Mouse (Mus musculus) heart, embryonic 11.5 days (tissue): Measurements from ENCODE around the gene Adk. TPM values are rescaled to one million over a fixed set of nuclear protein-coding genes. Genes with fewer than 3 reads are reported as not detected.

ENCODE experiments used
- ATAC-seq: fragments of 200-750 bp; cut with Nextera tagmentation; replicated peaks from 2 replicates; pipeline ENCODE4 v1.8.0; 2017; ENCODE audit warnings: moderate library complexity; ENCODE audit not compliant: insufficient number of reproducible peaks, low FRiP score, low TSS enrichment
- H3K27ac ChIP-seq: fragments of 300-500 bp; sonication (generic); 2 replicates; pipeline ENCODE4 v1.5.1; 2014; ENCODE audit warnings: mild to moderate bottlenecking, low read depth, low read length
- H3K27me3 ChIP-seq: fragments of 300-500 bp; sonication (generic); 2 replicates; pipeline ENCODE4 v1.6.1; 2014; ENCODE audit warnings: mild to moderate bottlenecking, low read length, mixed read lengths; ENCODE audit not compliant: control insufficient read depth, insufficient read depth
- H3K36me3 ChIP-seq: fragments of 300-500 bp; sonication (generic); 2 replicates; pipeline ENCODE4 v1.6.1; 2014; ENCODE audit warnings: mild to moderate bottlenecking, low read length, moderate library complexity, mixed read lengths; ENCODE audit not compliant: control insufficient read depth, insufficient read depth
- H3K4me1 ChIP-seq: fragments of 300-500 bp; sonication (generic); 2 replicates; pipeline ENCODE4 v1.6.1; 2014; ENCODE audit warnings: low read length; ENCODE audit not compliant: control insufficient read depth, insufficient read depth
- H3K4me2 ChIP-seq: fragments of 300-500 bp; sonication (generic); 2 replicates; pipeline ENCODE4 v1.6.1; 2014; ENCODE audit warnings: mild to moderate bottlenecking, moderate library complexity
- H3K4me3 ChIP-seq: fragments of 300-500 bp; sonication (generic); 2 replicates; pipeline ENCODE4 v1.5.1; 2014; ENCODE audit warnings: low read depth, low read length
- H3K9ac ChIP-seq: fragments of 300-500 bp; sonication (generic); 2 replicates; pipeline ENCODE4 v1.6.1; 2014; ENCODE audit warnings: mild to moderate bottlenecking, low read depth, low read length, moderate library complexity
- H3K9me3 ChIP-seq: fragments of 300-500 bp; sonication (generic); replicated peaks from 2 replicates; pipeline ENCODE4 v1.6.1; 2016; ENCODE audit warnings: low read length; ENCODE audit not compliant: control insufficient read depth
- WGBS: fragments of 180-500 bp; shearing (Covaris S2); extraction: QIAGEN DNeasy Blood & Tissue Kit; methylation state at CpG from one replicate; pipeline ENCODE4 v1.1.7; 2014; ENCODE audit not compliant: insufficient replicate concordance; 5-methylcytosine and 5-hydroxymethylcytosine counted together
- polyA plus RNA-seq: library from polyadenylated mRNA; unstranded; fragments of >200 nt; fragmentation: Nextera tagmentation; extraction: Ambion mirVana; gene quantifications from 2 replicates; pipeline ENCODE4 v1.2.1, GENCODE M21; 2014

Gene Adk
- polyA plus RNA-seq, 1 experiment from 2014 or later = 261 TPM

DNA sequence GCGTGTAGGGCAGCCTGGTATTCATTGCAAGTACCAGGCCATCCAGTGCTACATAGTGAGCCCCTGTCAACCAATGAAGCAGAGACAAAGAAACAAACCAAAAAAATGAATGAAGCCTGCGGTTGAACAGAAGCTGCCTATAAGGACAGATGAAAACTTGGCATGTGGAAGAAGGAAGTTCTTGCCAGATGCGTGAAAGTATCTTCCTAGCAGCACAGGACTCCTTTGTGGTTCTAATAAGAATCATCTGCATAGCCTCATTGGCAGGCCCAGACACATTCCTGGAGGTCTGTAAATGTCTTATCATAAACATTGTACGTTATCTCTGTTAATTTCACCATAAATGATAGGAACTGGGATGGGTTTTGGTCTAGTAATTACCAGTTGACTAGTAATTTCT lies 154.1 kb downstream of the Adk start:
- H3K36me3 ChIP-seq = no peaks in the 10 kb centered on the region
- no peaks in the 10 kb centered on the region for H3K9me3 ChIP-seq
- no peak overlapping the region for H3K9ac ChIP-seq
- no peak overlapping the region for H3K4me2 ChIP-seq
- ATAC-seq = no peak
- H3K27ac ChIP-seq = no peak overlapping the region
- WGBS = 85% methylated on average over 4 of the region's 4 CpGs
- H3K4me3 ChIP-seq = no peak overlapping the region
- H3K27me3 ChIP-seq = no peaks in the 10 kb centered on the region
- H3K4me1 ChIP-seq = no peaks in the 10 kb centered on the region

- ATAC-seq = no peak
- no peak overlapping the region for H3K9ac ChIP-seq
- H3K4me3 ChIP-seq = no peak overlapping the region
- no peak overlapping the region for H3K27ac ChIP-seq
- H3K4me2 ChIP-seq = no peak overlapping the region
- no peaks in the 10 kb centered on the region for H3K27me3 ChIP-seq
- H3K36me3 ChIP-seq = no peaks in the 10 kb centered on the region; the same call in 1 of the 2 replicates
- peaks cover 9% of the 10 kb centered on the region for H3K4me1 ChIP-seq
- no peaks in the 10 kb centered on the region for H3K9me3 ChIP-seq
- 16% methylated on average over 5 of the region's 5 CpGs for WGBS
Observed at GRCm38 (mm10) chr14:21221574-21222138, 169.3 kb downstream of the Adk start.

- peaks cover 9% of the 10 kb centered on the region for H3K4me1 ChIP-seq
- no peak overlapping the region for H3K4me2 ChIP-seq
- no peak overlapping the region for H3K27ac ChIP-seq
- H3K9ac ChIP-seq = no peak overlapping the region
- H3K36me3 ChIP-seq = no peaks in the 10 kb centered on the region; the same call in 1 of the 2 replicates
- H3K9me3 ChIP-seq = no peaks in the 10 kb centered on the region
- H3K27me3 ChIP-seq = no peaks in the 10 kb centered on the region
- 86% methylated on average over 3 of the region's 3 CpGs for WGBS
- H3K4me3 ChIP-seq = no peak overlapping the region
- ATAC-seq = no peak
Observed at GRCm38 (mm10) chr14:21222206-21222605, 169.8 kb downstream of the Adk start.

DNA sequence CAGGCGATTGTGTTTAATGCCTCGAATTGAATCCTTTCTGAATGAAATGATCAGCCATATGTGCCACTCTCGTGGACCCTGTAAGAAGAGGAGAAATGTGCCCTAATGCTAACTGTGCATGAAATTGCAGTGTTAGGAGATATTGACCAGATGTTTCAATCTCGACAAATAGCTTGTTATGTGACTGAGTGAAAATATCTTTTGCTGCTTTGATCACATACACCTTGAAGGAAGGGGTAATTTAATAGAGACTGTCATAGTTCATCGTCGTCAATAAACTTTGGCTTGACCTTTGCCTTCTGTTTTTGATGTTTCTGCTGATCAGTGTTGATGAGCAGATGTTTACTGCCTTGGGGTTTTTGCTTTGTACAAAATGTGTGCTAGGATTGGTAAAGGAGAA lies 171.1 kb downstream of the Adk start:
- Histone ChIP-seq H3K27me3 (no peaks in the 10 kb centered on the region), H3K27ac (no peak overlapping the region), H3K9ac (no peak overlapping the region), H3K4me3 (no peak overlapping the region), H3K36me3 (no peaks in the 10 kb centered on the region; the same call in 1 of the 2 replicates), H3K4me1 (peaks cover 9% of the 10 kb centered on the region), H3K4me2 (no peak overlapping the region), H3K9me3 (no peaks in the 10 kb centered on the region)
- ATAC-seq = no peak
- WGBS = 90% methylated on average over 6 of the region's 6 CpGs

- no peak for ATAC-seq
- no peaks in the 10 kb centered on the region for H3K9me3 ChIP-seq
- no peak overlapping the region for H3K4me3 ChIP-seq
- H3K4me1 ChIP-seq = peaks cover 9% of the 10 kb centered on the region
- H3K27me3 ChIP-seq = no peaks in the 10 kb centered on the region
- H3K36me3 ChIP-seq = no peaks in the 10 kb centered on the region
- H3K27ac ChIP-seq = no peak overlapping the region
- H3K9ac ChIP-seq = no peak overlapping the region
- H3K4me2 ChIP-seq = no peak overlapping the region
- WGBS = 38% methylated on average over 3 of the region's 3 CpGs
Observed at GRCm38 (mm10) chr14:21223971-21224635, 171.7 kb downstream of the Adk start.

GRCm38 (mm10) chr14:21237051-21237450 lies 184.7 kb downstream of the Adk start:
- Histone ChIP-seq H3K36me3 (0 out of 2 replicates have a peak, but pooled peaks cover 2% of the 10 kb centered on the region), H3K4me2 (no peak overlapping the region), H3K9ac (no peak overlapping the region), H3K4me1 (no peaks in the 10 kb centered on the region), H3K27ac (no peak overlapping the region), H3K9me3 (no peaks in the 10 kb centered on the region), H3K27me3 (no peaks in the 10 kb centered on the region), H3K4me3 (no peak overlapping the region)
- 81% methylated on average over 2 of the region's 2 CpGs for WGBS
- no peak for ATAC-seq

- 80% methylated on average over 5 of the region's 5 CpGs for WGBS
Observed at GRCm38 (mm10) chr14:21241105-21241504, 188.7 kb downstream of the Adk start.

GRCm38 (mm10) chr14:21251386-21251785 lies 199.0 kb downstream of the Adk start:
- WGBS = 87% methylated on average over 5 of the region's 5 CpGs
- Histone ChIP-seq H3K4me1 (peaks cover 7% of the 10 kb centered on the region), H3K9ac (no peak overlapping the region), H3K4me3 (no peak overlapping the region), H3K9me3 (no peaks in the 10 kb centered on the region), H3K27me3 (no peaks in the 10 kb centered on the region), H3K36me3 (no peaks in the 10 kb centered on the region), H3K27ac (no peak overlapping the region), H3K4me2 (no peak overlapping the region)
- ATAC-seq = no peak

More at GRCm38 (mm10) chr14:21241105-21241504, 188.7 kb downstream of the Adk start:
- Histone ChIP-seq H3K36me3 (0 out of 2 replicates have a peak, but pooled peaks cover 2% of the 10 kb centered on the region), H3K4me3 (no peak overlapping the region), H3K9me3 (no peaks in the 10 kb centered on the region), H3K27me3 (no peaks in the 10 kb centered on the region), H3K4me2 (no peak overlapping the region), H3K9ac (no peak overlapping the region), H3K27ac (no peak overlapping the region), H3K4me1 (no peaks in the 10 kb centered on the region)
- ATAC-seq = no peak
